Mouse (Mus musculus) spleen, adult 18-20 months (tissue): ENCODE data around the gene Wdr70.

Source experiments
- DNase-seq, 2 experiments: peaks; one replicate each; pipeline ENCODE4 v3.0.0; 2022; ENCODE audit warnings: mixed read lengths in 2 of 2

The Wdr70 gene

GRCm38 (mm10) chr15:8027503-8027902, 71.5 kb downstream of the Wdr70 start:
- no peak for DNase-seq

GRCm38 (mm10) chr15:8011418-8011817, 87.6 kb downstream of the Wdr70 start:
- no peak for DNase-seq

- no peak for DNase-seq
Measured at GRCm38 (mm10) chr15:8007413-8007812, 91.6 kb downstream of the Wdr70 start.

- DNase-seq = no peak
Measured at GRCm38 (mm10) chr15:8006056-8006455, 93.0 kb downstream of the Wdr70 start.

DNA sequence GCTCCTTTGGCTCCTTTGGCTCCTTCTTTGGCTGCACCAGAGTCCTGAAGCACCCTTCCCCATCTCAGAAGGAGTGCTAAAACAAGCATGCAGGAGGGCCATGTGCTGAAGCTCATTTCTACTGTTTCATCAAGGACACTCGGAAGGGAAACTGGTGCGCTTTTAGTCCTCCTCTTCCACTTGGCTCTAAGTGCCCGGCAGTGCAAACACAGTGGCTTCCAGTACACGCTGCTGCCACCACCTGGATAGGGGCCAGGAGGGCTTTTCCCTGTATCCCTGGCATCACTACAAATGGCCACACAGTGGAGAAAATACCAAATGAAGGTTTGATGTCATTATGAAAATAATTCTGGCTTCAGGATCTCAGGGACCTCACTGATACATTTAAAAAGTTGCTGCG, 93.5 kb downstream of the Wdr70 start:
- no peak for DNase-seq

- DNase-seq = no peak
Measured at GRCm38 (mm10) chr15:8003789-8004188, 95.2 kb downstream of the Wdr70 start.

- DNase-seq = no peak
Measured at GRCm38 (mm10) chr15:7998843-7999546, 100.0 kb downstream of the Wdr70 start.

DNA sequence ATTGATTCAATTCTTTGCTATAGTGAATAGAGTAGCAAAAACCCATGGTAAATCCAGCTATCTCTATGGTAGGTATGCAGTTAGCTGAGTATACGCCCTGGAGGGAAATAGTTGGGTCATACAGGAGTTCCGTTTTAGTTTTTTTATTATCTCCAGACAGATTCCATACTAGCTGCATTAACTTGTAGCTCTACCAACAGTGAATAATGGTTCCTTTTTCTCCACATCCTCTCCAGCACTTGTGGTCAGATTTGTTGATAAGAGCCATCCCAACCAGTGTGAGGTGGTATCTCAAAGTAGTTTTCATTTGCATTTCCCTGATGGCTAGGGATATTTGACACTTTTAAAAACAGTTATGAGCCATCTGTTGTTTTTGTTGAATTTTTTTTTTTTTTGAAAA, 100.9 kb downstream of the Wdr70 start:
- DNase-seq = no peak

DNA sequence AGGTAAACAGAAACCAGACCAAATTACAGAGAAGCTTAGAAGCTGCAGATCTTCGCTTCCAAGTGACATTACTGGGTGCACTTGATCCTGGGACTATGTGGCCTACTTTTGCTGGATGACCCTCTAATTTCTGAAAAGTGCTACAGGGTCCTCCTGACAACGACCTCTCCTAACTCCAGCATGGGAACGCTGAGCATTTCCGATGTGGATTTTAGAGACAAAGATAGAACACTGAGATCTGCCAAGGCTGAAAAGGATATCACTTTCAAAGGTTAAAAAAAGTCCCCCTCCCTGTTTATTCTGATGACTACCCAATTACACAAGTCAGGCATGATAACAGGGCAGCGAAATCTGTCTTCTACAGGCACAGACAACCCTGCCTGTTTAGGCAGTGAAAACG, 105.3 kb downstream of the Wdr70 start:
- DNase-seq = no peak

DNA sequence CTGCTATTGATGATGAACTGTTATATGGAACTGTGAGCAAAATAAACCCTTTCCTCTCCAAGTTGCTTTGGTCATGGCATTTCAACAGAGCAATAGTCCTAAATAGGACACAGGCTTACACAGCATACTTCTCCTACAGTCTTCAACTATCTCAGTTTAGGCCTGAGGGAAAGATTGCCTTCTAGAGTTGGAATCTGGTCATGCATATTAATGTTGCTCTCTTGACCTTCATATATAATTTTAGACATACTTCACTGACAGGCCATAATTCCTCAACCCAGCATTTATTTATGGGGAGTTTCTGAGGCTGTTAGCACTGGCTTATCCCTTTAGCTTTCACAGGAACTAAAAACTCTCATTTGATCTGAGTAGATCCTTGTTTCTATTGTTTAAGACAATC, 108.9 kb downstream of the Wdr70 start:
- DNase-seq = no peak

DNA sequence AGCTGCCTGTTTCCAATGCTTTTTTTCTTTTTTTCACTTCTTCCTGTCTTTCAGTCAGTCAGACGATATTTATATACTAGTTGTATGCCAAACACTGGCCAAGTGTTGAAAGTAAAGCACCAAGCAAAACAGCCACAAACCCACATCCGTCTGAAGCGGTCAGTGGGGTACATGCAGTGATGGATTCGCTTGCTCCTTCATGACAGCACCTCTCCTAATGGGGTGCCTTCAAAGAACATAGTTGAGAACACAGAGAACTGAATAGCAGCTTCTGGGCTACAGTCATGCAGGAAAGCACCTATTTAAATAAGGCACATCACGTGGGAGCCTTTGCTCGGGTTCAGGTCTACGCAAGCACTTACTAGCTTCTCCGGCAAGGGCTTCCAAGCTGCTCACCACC, 111.6 kb downstream of the Wdr70 start:
- no peak for DNase-seq

GRCm38 (mm10) chr15:7986274-7986673, 112.7 kb downstream of the Wdr70 start:
- no peak for DNase-seq

- DNase-seq = no peak
Measured at GRCm38 (mm10) chr15:7978640-7979039, 120.4 kb downstream of the Wdr70 start.

DNA sequence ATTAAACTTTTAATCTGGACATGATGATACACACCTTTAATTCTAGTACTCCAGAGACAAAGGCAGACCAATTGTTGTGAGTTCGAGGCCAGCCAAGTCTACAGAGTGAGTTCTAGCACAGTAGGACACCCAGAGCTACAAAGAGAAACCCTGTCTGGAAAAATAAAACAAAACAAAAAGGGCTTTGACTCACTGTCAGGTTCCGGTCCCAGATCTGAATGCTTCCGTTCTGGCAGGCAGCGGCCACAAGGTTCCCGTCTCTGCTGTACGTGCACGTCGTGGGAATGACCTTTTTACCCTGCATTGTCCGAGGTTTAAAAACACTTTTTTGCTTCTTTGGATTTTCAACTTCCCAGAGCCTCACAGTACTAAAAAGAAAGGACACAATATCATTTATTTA, 122.2 kb downstream of the Wdr70 start:
- DNase-seq = no peak

DNA sequence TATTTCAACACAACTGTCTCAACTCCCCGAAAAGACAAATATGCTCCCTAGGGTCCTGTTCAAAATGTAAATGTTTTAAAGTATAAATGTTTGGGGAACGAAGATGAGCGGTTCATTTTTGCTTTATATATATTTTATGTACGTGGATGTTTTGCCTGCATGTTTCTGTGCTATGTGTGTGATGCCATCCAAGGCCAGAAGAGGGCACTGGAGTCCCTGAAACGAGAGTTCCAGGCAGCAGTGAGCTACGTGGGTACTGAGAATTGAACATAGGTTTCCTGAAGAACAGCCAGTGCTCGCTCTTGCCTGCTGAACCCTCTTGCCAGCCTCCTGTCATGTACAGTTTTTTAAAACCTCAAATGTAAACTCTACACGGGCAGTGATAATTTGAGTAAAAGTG, 124.6 kb downstream of the Wdr70 start:
- no peak for DNase-seq

DNA sequence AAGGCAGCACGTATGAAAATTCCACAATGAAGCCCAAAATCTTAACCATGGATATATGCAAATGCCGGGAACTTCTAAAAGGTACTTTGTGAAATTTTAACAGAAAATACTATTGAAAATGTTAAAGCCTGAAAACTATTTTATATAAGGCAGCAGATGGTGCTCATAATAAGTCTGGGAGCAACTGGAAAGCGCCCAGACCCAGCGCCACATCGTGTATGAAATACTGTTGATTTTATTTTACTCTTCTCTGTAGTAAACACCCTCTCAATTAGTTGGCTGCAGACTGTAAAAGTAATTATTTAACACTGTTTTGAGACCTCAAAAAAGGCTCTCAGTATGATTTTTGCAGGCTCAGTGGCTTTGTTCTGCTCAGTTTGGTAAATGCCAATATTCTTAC, 126.5 kb downstream of the Wdr70 start:
- no peak for DNase-seq

GRCm38 (mm10) chr15:7962786-7963185, 136.2 kb downstream of the Wdr70 start:
- no peak for DNase-seq

DNA sequence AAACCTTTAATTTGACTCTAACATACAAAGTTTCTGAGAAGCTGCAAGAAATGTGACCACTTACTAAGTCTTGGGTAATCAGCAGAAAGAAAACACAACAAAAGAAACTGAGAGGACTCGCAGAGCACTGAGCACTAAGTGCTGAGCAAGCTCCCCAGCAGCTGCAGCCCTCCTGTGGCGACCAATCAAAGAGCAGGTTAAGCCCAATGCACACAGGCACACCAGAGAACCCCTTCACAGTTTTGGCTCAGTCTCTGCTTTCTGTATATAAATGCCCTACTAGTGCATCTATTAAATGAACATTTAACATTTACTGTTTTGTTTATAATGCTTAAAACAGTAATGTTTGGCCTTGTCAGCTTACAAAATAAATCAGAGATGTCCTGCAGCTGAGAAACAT, 137.5 kb downstream of the Wdr70 start:
- DNase-seq = no peak

GRCm38 (mm10) chr15:7956899-7957298, 142.1 kb downstream of the Wdr70 start:
- no peak for DNase-seq

- DNase-seq = no peak
Measured at GRCm38 (mm10) chr15:7950561-7950960, 148.4 kb downstream of the Wdr70 start.

- DNase-seq = no peak
Measured at GRCm38 (mm10) chr15:7941690-7942089, 157.3 kb downstream of the Wdr70 start.

- DNase-seq = no peak
Measured at GRCm38 (mm10) chr15:7935571-7936165, 163.3 kb downstream of the Wdr70 start.

GRCm38 (mm10) chr15:7934580-7934979, 164.4 kb downstream of the Wdr70 start:
- DNase-seq = no peak

DNA sequence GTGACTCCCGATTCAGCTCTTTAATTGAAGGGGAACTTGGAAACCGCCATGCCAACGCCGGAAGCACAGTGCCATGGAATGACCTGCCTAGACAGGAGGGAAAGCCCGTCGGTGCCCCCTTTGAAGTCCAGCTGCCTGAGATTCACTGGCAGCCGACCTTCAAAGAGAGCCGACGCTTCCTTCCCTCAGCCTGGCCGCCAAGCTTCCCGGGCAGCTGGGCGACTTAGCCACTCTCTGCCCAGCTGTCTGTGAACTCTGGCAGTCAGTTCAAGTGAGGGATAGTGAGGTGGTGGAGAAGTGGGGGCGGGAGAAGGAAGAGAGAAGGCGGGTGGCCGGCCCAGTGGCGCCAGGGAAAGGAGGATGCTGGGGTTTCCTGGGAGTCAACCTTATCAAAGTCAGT, 164.9 kb downstream of the Wdr70 start:
- DNase-seq = no peak

DNA sequence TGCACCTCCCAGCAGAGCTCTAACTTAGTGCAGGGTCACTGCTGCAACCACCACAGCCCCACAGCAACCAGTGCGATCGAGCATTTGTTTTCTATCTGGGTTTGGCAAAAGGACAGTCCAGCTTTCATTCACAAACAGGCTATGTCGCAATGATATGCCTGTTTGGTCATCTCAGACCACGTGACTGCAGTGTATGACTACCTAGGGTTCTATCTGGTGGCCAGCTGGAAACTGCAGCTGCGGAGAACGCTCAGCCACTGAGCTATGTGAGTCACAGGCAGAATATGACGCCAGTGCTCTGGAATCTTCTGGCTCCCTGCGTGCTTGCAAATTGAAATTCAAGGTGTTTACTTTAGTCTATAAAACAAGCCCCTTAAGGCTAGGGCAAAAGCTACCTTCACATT, 167.4 kb downstream of the Wdr70 start:
- no peak for DNase-seq
